Mouse (Mus musculus) brain, embryonic 18.5 days (tissue): ENCODE data around the gene Atp2c1.

Source experiments
- DNase-seq: peaks from one replicate; pipeline ENCODE4 v3.0.0-alpha.2; 2012; ENCODE audit warnings: low read depth, low spot score

The Atp2c1 gene

DNA sequence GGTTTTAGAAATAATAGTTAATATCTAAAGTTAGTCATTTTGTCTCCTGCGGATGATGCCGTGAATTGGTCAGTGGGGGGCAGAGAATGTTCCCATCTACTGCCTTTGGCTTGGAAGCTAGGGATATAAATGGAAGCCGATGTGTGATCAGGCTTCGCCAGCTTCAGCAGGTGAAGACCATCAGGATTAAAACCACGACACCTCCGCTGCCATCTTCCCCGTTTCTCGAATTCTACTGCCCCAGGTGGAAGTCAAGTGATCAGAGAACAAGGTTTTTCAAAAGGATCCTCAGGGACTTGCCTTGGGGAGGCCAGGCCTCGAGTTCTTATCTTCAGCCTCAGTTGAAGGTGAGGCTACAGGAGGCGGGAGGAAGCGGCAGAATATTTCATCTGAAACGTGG is at the start of gene Atp2c1:
Atp2c1 (minus strand) TSS at position 101 of the 400 bp plus-strand sequence.
- DNase-seq: no peak

GRCm38 (mm10) chr9:105557452-105557851 is 30.3 kb upstream of the Atp2c1 start:
- no peak for DNase-seq

DNA sequence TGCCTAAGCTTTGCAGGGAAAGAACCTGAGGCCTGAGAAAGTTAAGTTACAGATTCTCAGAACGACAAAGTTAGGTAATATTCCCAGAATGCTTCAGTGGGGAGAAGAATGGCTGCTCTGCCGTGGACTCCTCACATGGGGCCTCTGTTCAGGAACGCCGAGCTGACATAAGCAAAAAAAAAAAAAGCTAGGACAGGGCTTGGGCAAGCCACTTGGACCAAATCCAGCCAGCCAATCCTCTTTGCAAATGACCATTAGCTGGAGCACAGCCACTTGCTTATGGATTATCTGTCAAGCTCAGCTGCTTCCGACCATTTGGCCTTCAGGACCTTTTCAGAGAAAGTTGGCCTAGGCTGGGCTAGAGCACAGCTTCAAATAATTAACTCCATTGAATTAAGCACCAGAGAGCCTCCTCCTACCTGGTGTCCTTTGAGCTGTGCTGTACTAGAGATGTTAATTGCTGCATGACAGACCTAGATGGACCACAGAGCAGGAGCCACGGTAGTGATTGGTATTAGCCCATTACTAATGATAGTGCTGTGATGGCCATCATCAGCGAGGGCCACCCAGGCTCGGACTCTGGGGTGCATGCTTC is 29.1 kb upstream of the Atp2c1 start:
- no peak for DNase-seq

- no peak for DNase-seq
These were observed 27.3 kb upstream of the Atp2c1 start for GRCm38 (mm10) chr9:105554439-105554807.

DNA sequence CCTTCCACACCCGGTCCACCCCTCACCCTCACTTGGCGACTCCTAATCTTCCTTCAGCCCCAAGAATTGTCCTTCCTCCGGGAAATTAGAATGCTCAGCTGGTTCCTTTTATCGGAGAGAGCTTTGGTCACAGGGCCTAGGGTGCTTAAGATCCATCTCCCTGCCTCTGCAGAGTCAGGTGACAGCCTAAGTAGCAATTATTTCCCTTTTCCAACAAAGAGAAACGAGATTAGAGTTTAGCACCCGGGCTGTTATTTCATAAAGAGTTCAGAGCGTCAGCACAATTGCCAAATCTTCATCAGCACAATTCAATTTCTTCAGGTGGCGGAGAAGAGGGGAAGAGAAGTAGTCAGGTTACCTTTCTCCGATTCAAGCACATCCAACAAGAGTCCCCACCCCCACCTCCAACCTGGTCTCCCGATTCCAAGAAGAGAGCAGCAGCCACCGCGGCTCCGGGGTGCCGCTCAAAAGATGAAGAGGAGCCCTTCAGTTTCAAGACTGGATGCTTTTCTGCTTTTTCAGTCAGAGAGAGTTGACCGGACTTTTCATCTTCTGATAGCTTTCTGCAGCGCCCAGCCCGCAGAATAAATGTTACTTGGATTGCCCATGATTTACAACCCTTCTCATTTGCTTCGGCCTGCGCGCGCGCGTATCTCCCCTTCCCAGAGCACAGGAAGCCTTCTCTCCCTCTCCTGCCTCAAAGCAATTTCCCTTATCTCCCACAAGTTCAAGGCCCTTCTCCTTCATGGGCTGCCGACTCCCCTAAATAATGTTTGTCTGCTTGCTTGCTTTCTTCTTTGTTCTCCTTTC is 26.7 kb upstream of the Atp2c1 start:
- no peak for DNase-seq

DNA sequence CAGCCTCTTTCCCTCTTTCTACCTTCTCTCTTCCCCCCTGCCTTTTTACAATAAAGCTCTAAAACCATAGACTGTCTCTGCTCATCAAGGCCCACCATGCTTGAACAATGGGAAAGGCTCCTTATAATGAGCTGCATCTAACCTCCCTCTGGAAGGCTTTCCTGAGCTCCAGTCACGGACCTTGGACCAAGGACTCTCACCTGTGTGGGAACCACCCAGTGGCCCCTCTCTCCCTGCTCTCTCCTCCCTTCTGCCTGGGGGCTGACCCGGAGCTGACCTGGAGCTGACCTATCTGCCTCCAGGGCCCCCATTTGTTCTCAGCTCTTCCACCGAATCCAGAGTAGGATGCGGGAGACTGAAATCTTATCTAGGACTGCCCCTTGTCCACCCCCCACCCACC is 24.3 kb upstream of the Atp2c1 start:
- DNase-seq: no peak

DNA sequence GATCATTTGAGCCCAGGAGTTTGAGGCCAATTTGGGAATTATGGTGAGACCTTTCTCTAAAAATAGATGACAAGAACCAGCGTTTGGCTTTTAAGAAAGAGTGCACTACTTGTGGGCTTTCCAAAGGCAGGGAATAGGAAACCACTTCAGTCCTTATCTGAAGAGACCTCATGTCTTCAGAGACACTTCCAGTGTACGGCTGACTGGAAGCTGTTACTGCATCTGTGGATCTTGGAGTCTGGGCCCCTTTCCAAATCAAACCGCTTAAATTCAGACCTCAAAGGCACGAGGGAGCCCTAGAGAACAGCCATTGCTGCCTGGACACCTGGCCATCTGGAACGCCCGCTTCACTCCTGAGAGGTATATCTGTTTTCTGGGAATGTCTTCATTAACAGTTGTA is 22.0 kb upstream of the Atp2c1 start:
- no peak for DNase-seq

DNA sequence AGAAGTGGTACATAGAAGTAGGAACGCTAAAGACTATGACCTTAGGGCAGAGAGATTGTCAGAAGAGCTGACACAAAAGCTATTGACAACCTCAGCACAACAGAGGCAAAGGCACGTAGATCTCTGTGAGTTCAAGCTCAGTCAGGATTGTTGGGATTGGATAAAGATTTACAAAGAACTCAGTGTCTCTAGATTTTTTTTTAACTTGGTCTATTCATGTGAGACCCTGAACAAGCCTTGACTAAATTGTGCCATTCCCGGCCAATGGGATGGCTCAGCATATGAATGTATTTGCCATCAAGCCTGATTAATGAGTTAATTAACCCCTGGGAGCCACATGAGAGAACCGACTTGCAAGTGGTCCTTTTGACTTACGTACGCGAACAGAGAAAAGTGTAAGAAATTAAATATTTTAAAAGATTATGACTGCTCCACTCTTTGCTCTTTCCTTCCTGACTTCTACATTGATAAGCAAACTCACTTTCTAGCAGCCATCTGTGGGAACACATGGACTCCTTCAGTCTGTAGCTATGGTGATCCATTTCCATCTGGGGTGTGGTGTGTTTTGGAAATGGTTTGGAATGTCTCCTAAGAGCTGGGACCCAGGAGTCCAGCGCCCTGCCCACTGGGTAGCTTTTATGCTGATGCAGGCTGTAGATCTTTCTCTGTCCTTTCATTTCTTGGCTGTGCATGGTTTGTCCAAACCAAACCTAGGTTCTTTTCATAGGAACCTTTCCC is 17.1 kb upstream of the Atp2c1 start:
- DNase-seq: no peak

- no peak for DNase-seq
These were observed 10.4 kb upstream of the Atp2c1 start for GRCm38 (mm10) chr9:105537473-105537872.

DNA sequence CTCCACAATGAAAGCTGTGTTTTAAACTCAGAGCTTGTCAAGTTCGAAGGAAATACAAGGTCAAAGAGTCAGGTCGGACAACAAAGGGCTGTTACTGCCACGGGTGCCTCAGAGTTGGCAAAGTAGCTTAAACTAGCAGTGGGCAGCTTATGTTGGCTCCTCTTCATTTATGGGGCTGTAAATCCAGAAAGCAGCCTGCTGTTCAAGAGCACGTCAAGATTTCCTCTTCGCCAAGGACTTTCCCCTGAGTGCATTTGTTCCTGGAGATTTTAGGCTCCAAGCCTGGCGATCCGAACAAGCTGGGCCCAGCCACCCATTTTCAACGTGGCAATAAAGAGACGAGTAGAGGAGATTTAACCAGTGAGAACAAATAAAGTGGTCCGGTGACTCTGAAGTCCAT is 9.8 kb upstream of the Atp2c1 start:
- DNase-seq: no peak

- DNase-seq: no peak
These were observed 1.8 kb downstream of the Atp2c1 start for GRCm38 (mm10) chr9:105525355-105525754.

DNA sequence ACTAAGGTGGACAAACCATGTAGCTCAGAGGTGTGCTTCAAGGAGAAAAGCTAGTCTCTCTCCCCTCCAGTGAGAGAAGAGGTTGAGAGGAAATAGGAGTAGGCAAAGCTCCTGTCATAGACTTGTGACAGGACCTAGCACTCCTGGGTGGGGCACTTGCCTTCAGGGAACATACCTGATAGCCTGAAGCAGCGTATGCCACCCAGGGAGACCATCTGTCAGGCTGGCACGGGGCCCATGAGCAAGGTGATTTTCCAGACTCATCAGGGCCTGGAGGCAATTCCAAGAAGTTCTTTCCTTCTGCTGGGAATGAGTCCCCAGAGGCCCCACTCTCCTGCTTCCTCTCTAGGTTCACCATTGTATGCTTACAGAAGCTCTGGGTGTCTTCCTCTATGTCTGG is 4.1 kb downstream of the Atp2c1 start:
- DNase-seq: no peak

DNA sequence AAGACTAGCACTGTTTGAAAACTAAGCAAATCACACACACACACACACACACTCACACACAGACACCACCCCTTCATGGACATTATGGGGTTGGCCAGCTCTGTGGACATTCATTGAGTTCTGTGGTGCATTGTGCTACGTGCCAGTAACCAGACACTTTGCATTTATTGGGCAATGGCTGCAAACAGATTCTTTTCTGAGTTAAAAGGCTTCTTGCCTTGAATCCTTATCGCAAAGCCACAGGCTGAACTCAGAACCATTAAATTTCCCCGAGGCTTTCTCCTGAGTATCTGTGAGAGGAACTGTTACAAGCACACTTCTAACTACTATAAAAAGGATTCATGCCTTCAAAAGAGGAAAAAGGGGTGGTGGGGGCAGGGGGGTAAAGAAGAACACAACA is 5.1 kb downstream of the Atp2c1 start:
- DNase-seq: no peak

GRCm38 (mm10) chr9:105520776-105521552 is 6.2 kb downstream of the Atp2c1 start:
- no peak for DNase-seq

DNA sequence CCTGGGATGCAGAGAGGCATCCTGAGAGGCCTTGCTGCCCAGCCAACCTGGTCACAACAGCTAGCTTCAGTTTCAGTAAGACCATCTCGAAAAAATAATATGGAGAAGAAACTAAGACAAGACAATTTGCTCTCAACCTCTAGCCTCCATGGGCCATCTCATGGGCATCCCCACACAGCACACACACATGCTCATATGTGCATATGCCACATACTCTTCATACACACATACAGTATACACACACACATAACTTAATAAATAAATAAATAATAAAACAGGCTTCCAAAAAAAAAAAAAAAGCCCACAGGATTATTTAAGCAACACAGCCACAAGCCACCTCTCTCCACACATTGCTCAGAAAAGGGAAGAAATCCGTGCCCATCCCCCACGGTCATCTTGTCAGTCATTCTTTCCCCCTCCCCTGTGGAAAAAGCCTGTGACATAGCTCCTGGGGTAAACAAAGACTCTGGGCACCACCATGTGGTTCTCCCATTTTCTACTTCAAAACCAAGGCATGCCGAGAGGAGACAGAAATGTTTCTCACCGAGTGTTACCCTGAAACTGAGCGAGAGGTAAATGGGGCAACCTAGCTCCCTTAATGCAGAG is 7.7 kb downstream of the Atp2c1 start:
- no peak for DNase-seq

DNA sequence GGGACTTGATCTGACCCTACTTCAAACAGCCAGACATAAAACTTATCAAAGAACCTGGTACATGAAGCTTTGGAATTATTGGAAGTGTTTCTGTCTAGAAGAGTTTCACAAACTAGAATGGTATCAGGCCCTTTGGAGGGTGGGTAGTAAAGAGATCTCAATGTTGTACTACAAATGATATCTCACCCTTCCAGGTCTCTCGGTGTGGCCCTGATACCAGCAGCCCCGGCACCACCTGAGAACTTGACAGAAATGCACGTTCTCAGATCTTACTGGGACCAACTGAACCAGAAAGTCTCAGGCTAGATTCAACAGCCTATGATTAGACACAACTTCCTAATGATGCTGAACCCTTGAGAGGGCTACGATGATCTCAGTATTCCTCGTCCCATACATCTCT is 23.4 kb downstream of the Atp2c1 start:
- DNase-seq: no peak

GRCm38 (mm10) chr9:105502389-105502788 is 24.7 kb downstream of the Atp2c1 start:
- no peak for DNase-seq

DNA sequence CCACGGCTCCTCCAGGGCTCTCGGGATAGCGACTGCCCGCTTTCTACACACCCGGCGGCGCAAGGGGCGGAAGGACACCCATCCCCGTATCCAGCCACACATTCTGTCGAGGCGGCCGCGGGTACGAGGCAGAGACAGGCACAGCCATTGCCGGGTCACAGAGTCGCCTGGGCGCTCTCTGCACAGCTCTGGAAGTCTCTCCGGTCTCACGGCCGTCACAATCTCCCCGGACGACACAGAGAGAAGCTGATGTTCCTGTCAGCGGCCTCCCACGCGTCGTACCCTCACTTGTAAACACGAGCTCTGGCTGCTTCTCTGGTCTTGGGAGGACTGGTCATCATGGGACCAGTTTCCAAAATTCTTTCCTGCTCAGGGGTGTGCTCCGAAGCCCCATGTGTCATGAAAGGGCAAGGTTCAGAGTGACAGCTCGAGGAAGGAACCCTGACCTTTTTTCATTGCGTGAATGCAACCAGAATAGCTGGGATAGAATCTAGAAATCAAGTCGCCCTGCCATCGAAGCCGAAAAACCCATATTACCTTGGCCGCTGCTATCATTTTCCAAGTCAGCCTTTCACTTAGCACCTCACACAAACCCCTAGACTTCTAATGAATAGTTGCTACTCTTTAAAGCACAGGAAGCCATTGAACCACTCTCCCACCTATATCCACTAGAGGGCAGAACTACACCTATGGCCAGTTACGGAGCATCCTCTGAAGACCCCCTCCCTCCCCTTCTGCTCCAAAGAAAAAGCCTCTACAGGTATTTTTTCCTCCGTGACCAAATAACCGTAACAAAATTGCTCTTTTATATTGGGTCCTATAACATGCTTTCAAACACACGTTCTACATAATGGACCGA is 31.6 kb downstream of the Atp2c1 start:
- peak; percentile 66 for DNase-seq

DNA sequence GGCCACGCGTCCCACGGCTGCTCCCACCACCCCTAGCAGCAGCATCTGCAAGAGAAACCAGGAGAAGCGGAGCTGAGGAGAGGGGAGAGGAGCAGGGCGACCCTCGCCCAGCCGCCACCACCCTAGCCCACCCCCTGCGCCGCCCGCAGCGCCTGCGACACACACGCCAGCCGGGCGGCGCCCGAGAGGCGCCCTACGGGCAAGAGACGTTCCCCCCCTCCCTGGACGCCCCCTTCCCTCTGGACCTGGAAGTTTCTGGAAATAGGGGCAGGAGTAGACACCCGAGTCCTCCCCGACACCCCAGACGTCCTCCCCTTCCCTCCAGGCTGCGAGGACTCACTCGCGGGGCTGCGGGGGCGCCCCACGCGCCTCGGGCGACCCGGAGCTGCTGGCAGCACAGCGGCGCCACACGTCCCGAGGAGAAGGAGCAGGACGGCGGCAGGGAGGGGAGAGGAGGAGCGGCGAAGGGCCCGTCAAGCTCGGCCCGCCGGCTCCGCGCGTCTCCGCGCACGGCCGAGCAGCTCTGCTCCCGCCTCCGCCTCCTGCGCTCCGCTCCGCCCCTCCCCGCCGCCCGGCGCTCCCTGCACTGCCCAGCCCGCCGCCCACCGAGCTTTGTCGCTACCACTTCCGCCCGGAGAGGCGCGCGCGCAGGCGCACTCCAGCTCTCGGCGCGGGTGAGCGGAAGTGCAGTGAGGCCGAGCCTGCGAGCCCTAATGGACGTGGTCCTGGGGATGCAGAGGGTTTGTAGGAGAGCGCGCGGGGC is 32.4 kb downstream of the Atp2c1 start:
- DNase-seq: peak; percentile 88

GRCm38 (mm10) chr9:105492744-105493143 is 34.4 kb downstream of the Atp2c1 start:
- no peak for DNase-seq
